Mouse (Mus musculus) frontal cortex, adult (tissue): ENCODE data around the gene Polr1c.

Experiments used
- ATAC-seq: cut with Nextera tagmentation; 2 replicates; pipeline ENCODE4 v1.9.2; 2017; ENCODE audit warnings: mild to moderate bottlenecking, moderate library complexity, mixed read lengths; ENCODE audit not compliant: low TSS enrichment

Gene Polr1c

GRCm38 (mm10) chr17:46265918-46266618 is 18.2 kb upstream of the Polr1c start:
- ATAC-seq: peak; percentile 42; the same call in 1 of the 2 replicates

GRCm38 (mm10) chr17:46265502-46265901 is 17.6 kb upstream of the Polr1c start:
- no peak for ATAC-seq

GRCm38 (mm10) chr17:46262201-46262694 is 14.4 kb upstream of the Polr1c start:
- ATAC-seq: no peak

GRCm38 (mm10) chr17:46259675-46260074 is 11.8 kb upstream of the Polr1c start:
- ATAC-seq: no peak

- no peak for ATAC-seq
These were observed 10.6 kb upstream of the Polr1c start for GRCm38 (mm10) chr17:46258279-46259053.

GRCm38 (mm10) chr17:46255147-46255546 is 7.3 kb upstream of the Polr1c start:
- ATAC-seq: no peak

GRCm38 (mm10) chr17:46254106-46254505 is 6.3 kb upstream of the Polr1c start:
- no peak for ATAC-seq

GRCm38 (mm10) chr17:46253452-46254084 is 5.7 kb upstream of the Polr1c start, which contains the start of gene Lrrc73:
Gene Lrrc73 (plus strand): TSS chr17:46253531.
- ATAC-seq: peak; percentile 82

- ATAC-seq: no peak
These were observed 5.0 kb upstream of the Polr1c start for GRCm38 (mm10) chr17:46252571-46253451.

- no peak for ATAC-seq
These were observed 3.3 kb upstream of the Polr1c start for GRCm38 (mm10) chr17:46251174-46251573.

GRCm38 (mm10) chr17:46248189-46248522 is 302 bp upstream of the Polr1c start:
- ATAC-seq: peak; percentile 28; the same call in 1 of the 2 replicates

GRCm38 (mm10) chr17:46244579-46244978 is 3.3 kb downstream of the Polr1c start:
- no peak for ATAC-seq

- ATAC-seq: no peak
These were observed 4.2 kb downstream of the Polr1c start for GRCm38 (mm10) chr17:46243624-46244023.

GRCm38 (mm10) chr17:46242993-46243392 is 4.9 kb downstream of the Polr1c start:
- ATAC-seq: no peak

- no peak for ATAC-seq
These were observed 5.6 kb downstream of the Polr1c start for GRCm38 (mm10) chr17:46242274-46242673.

- no peak for ATAC-seq
These were observed 6.4 kb downstream of the Polr1c start for GRCm38 (mm10) chr17:46241471-46241870.

- ATAC-seq: no peak
These were observed 8.2 kb downstream of the Polr1c start for GRCm38 (mm10) chr17:46239516-46240114.

GRCm38 (mm10) chr17:46237480-46237879 is 10.4 kb downstream of the Polr1c start:
- ATAC-seq: no peak

- no peak for ATAC-seq
These were observed 10.8 kb downstream of the Polr1c start for GRCm38 (mm10) chr17:46237079-46237478.

GRCm38 (mm10) chr17:46236067-46236466 is 11.8 kb downstream of the Polr1c start:
- no peak for ATAC-seq

GRCm38 (mm10) chr17:46227576-46227975 is 20.3 kb downstream of the Polr1c start:
- no peak for ATAC-seq
